Mouse (Mus musculus): ENCODE results near the gene Pfkfb3. TPM values are rescaled to one million over a fixed set of nuclear protein-coding genes. Genes with fewer than 3 reads are reported as not detected.

The Pfkfb3 gene
- total RNA-seq (2023; ENCODE audit: inconsistent age) = 43.5 to 55.8 TPM (median 45.0 TPM) in 4 replicates

DNA sequence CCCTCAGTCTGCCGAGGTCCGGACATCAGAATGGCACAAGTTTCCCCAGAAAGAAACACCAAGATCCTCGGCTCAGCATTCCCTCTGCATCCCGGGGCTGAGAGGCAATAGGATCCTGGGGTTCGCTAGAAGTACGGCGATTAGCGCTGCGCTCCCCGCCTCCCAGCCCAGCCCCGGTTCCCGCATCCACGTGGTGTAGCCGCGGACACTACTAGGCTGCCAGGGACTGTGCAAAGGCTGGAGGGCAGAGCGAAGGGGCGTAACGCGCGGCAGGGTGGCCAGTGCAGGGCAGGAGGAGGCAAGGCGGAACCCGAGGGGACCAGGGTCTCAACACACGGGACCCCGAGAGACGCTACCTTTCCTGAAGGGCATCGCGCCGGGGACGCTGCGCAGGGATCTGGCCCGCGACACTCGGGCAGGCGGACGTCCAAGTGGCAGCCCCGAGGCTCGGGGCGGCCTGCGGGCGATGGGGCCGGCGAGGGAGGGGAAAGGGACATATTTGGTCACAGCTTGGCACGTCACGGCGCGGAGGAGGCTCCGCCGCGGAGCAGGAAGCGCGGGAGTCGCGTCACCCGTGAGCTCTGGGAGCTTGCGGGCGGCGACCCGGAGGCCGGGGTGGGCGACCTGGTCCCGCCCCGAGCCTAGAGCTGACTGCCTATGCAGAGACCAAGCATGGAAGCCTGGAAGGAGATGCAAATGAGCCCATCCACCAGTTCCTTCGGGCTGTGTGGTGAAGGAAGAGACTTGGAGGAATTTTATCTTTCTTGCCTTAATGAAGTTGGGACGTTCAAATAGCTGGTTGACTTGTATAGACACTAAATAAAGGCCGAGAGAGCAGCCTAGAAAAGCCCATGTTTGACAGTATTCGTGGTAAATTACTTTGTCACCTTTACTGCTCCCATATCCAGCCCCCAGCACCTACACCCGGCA is at the start of gene Pfkfb3:
Gene Pfkfb3 (minus strand): TSS at position 607 of the 930 bp plus-strand sequence.

Other genes with a start within 250 kb of the Pfkfb3 start
- gene Rbm17, start 50.1 kb upstream of the Pfkfb3 start, total RNA-seq (2023; ENCODE audit: inconsistent age) = 142 to 177 TPM (median 164 TPM) in 4 replicates
- not detected in 4 replicates for gene Gm17490, start 72.2 kb upstream of the Pfkfb3 start, total RNA-seq (2023; ENCODE audit: inconsistent age)
- gene Il2ra, start 88.7 kb upstream of the Pfkfb3 start, total RNA-seq (2023; ENCODE audit: inconsistent age) = 2.6 to 3.3 TPM (median 3.0 TPM) in 4 replicates
- gene Il15ra, start 151.2 kb upstream of the Pfkfb3 start, total RNA-seq (2023; ENCODE audit: inconsistent age) = 5.2 to 9.1 TPM (median 5.7 TPM) in 4 replicates
- gene Fbh1, start 223.5 kb upstream of the Pfkfb3 start, total RNA-seq (2023; ENCODE audit: inconsistent age) = 49.7 to 66.0 TPM (median 55.6 TPM) in 4 replicates
- gene Ankrd16, start 223.8 kb upstream of the Pfkfb3 start, total RNA-seq (2023; ENCODE audit: inconsistent age) = 86.7 to 98.9 TPM (median 91.5 TPM) in 4 replicates